Mouse (Mus musculus): ENCODE data around the gene Ubr2. TPM values are rescaled to one million over a fixed set of nuclear protein-coding genes. Genes with fewer than 3 reads are reported as not detected.

Ubr2 gene
- polyA plus RNA-seq, 1 experiment from 2014 or later = 18.2 TPM

GRCm38 (mm10) chr17:46903876-46904490 is 106.4 kb downstream of the Ubr2 start:
- H3K36me3 ChIP-seq (ENCODE audit: control insufficient read depth, insufficient read depth, low read length) = no peaks in the 10 kb centered on the region
- H3K27me3 ChIP-seq (ENCODE audit: control insufficient read depth, insufficient read depth, low read length) = no peaks in the 10 kb centered on the region
- WGBS (ENCODE audit: insufficient replicate concordance) = 23% methylated on average over 19 of the region's 19 CpGs
- no peak overlapping the region; the same call in 1 of the 2 replicates for H3K4me2 ChIP-seq
- no peaks in the 10 kb centered on the region for H3K4me1 ChIP-seq (ENCODE audit: control insufficient read depth, insufficient read depth, low read length)
- no peak overlapping the region for H3K4me3 ChIP-seq (ENCODE audit: low read depth, low read length)
- H3K9ac ChIP-seq (ENCODE audit: low read depth, low read length) = no peak overlapping the region
- no peaks in the 10 kb centered on the region for H3K9me3 ChIP-seq (replicated peaks; ENCODE audit: control insufficient read depth, low read length)
- peak; percentile 46; the same call in 1 of the 2 replicates for ATAC-seq (replicated peaks; ENCODE audit: insufficient number of reproducible peaks, low FRiP score, low TSS enrichment)
- no peak overlapping the region for H3K27ac ChIP-seq (ENCODE audit: low read depth, low read length)

- ATAC-seq (replicated peaks; ENCODE audit: insufficient number of reproducible peaks, low FRiP score, low TSS enrichment) = no peak
- 58% methylated on average over 2 of the region's 2 CpGs for WGBS (ENCODE audit: insufficient replicate concordance)
- Histone ChIP-seq H3K27me3 (ENCODE audit: control insufficient read depth, insufficient read depth, low read length) (no peaks in the 10 kb centered on the region), H3K36me3 (ENCODE audit: control insufficient read depth, insufficient read depth, low read length) (no peaks in the 10 kb centered on the region), H3K27ac (ENCODE audit: low read depth, low read length) (no peak overlapping the region), H3K4me3 (ENCODE audit: low read depth, low read length) (no peak overlapping the region), H3K4me2 (no peak overlapping the region), H3K4me1 (ENCODE audit: control insufficient read depth, insufficient read depth, low read length) (no peaks in the 10 kb centered on the region), H3K9ac (ENCODE audit: low read depth, low read length) (no peak overlapping the region), H3K9me3 (replicated peaks; ENCODE audit: control insufficient read depth, low read length) (no peaks in the 10 kb centered on the region)
These were observed 109.4 kb downstream of the Ubr2 start for GRCm38 (mm10) chr17:46900941-46901340.

- Histone ChIP-seq H3K27me3 (ENCODE audit: control insufficient read depth, insufficient read depth, low read length) (no peaks in the 10 kb centered on the region), H3K27ac (ENCODE audit: low read depth, low read length) (no peak overlapping the region), H3K9me3 (replicated peaks; ENCODE audit: control insufficient read depth, low read length) (no peaks in the 10 kb centered on the region), H3K4me2 (no peak overlapping the region), H3K4me1 (ENCODE audit: control insufficient read depth, insufficient read depth, low read length) (peaks cover 6% of the 10 kb centered on the region; the same call in 1 of the 2 replicates), H3K4me3 (ENCODE audit: low read depth, low read length) (no peak overlapping the region), H3K36me3 (ENCODE audit: control insufficient read depth, insufficient read depth, low read length) (0 out of 2 replicates have a peak, but pooled peaks cover 2% of the 10 kb centered on the region), H3K9ac (ENCODE audit: low read depth, low read length) (no peak overlapping the region)
- ATAC-seq (replicated peaks; ENCODE audit: insufficient number of reproducible peaks, low FRiP score, low TSS enrichment) = no peak
- 40% methylated on average over 13 of the region's 13 CpGs for WGBS (ENCODE audit: insufficient replicate concordance)
These were observed 113.0 kb downstream of the Ubr2 start for GRCm38 (mm10) chr17:46897221-46897950.

GRCm38 (mm10) chr17:46895426-46895825 is 114.9 kb downstream of the Ubr2 start:
- no peak overlapping the region for H3K9ac ChIP-seq (ENCODE audit: low read depth, low read length)
- WGBS (ENCODE audit: insufficient replicate concordance) = 89% methylated on average over 9 of the region's 9 CpGs
- no peak for ATAC-seq (replicated peaks; ENCODE audit: insufficient number of reproducible peaks, low FRiP score, low TSS enrichment)

GRCm38 (mm10) chr17:46890843-46891594 is 119.3 kb downstream of the Ubr2 start:
- Histone ChIP-seq H3K4me1 (ENCODE audit: control insufficient read depth, insufficient read depth, low read length) (peaks cover 24% of the 10 kb centered on the region), H3K9ac (ENCODE audit: low read depth, low read length) (peak overlapping the region; percentile 77), H3K4me3 (ENCODE audit: low read depth, low read length) (peak overlapping the region; percentile 57), H3K27me3 (ENCODE audit: control insufficient read depth, insufficient read depth, low read length) (no peaks in the 10 kb centered on the region), H3K9me3 (replicated peaks; ENCODE audit: control insufficient read depth, low read length) (no peaks in the 10 kb centered on the region), H3K36me3 (ENCODE audit: control insufficient read depth, insufficient read depth, low read length) (0 out of 2 replicates have a peak, but pooled peaks cover 2% of the 10 kb centered on the region), H3K27ac (ENCODE audit: low read depth, low read length) (peak overlapping the region; percentile 73), H3K4me2 (peak overlapping the region; percentile 96)
- peak; percentile 19; the same call in 1 of the 2 replicates for ATAC-seq (replicated peaks; ENCODE audit: insufficient number of reproducible peaks, low FRiP score, low TSS enrichment)
- WGBS (ENCODE audit: insufficient replicate concordance) = 2% methylated on average over 59 of the region's 64 CpGs

More at GRCm38 (mm10) chr17:46895426-46895825, 114.9 kb downstream of the Ubr2 start:
- H3K27me3 ChIP-seq (ENCODE audit: control insufficient read depth, insufficient read depth, low read length) = no peaks in the 10 kb centered on the region
- peaks cover 19% of the 10 kb centered on the region for H3K4me1 ChIP-seq (ENCODE audit: control insufficient read depth, insufficient read depth, low read length)
- H3K4me3 ChIP-seq (ENCODE audit: low read depth, low read length) = no peak overlapping the region
- H3K9me3 ChIP-seq (replicated peaks; ENCODE audit: control insufficient read depth, low read length) = no peaks in the 10 kb centered on the region
- H3K36me3 ChIP-seq (ENCODE audit: control insufficient read depth, insufficient read depth, low read length) = 0 out of 2 replicates have a peak, but pooled peaks cover 2% of the 10 kb centered on the region
- H3K4me2 ChIP-seq = no peak overlapping the region
- H3K27ac ChIP-seq (ENCODE audit: low read depth, low read length) = no peak overlapping the region

GRCm38 (mm10) chr17:46890116-46890815 is 120.1 kb downstream of the Ubr2 start, which contains the start of gene Tbcc:
Tbcc (plus strand) TSS chr17:46890684.
- under 1% methylated on average over 40 of the region's 40 CpGs for WGBS (ENCODE audit: insufficient replicate concordance)
- H3K27me3 ChIP-seq (ENCODE audit: control insufficient read depth, insufficient read depth, low read length) = no peaks in the 10 kb centered on the region
- no peaks in the 10 kb centered on the region for H3K9me3 ChIP-seq (replicated peaks; ENCODE audit: control insufficient read depth, low read length)

GRCm38 (mm10) chr17:46889450-46890084 is 120.8 kb downstream of the Ubr2 start:
- peak overlapping the region; percentile 77 for H3K9ac ChIP-seq (ENCODE audit: low read depth, low read length)
- 0 out of 2 replicates have a peak, but pooled peaks cover 2% of the 10 kb centered on the region for H3K36me3 ChIP-seq (ENCODE audit: control insufficient read depth, insufficient read depth, low read length)
- peak overlapping the region; percentile 81 for H3K27ac ChIP-seq (ENCODE audit: low read depth, low read length)
- WGBS (ENCODE audit: insufficient replicate concordance) = under 1% methylated on average over 44 of the region's 44 CpGs
- H3K27me3 ChIP-seq (ENCODE audit: control insufficient read depth, insufficient read depth, low read length) = no peaks in the 10 kb centered on the region
- peaks cover 36% of the 10 kb centered on the region for H3K4me1 ChIP-seq (ENCODE audit: control insufficient read depth, insufficient read depth, low read length)
- peak; percentile 50 for ATAC-seq (replicated peaks; ENCODE audit: insufficient number of reproducible peaks, low FRiP score, low TSS enrichment)
- peak overlapping the region; percentile 96 for H3K4me2 ChIP-seq
- peak overlapping the region; percentile 57 for H3K4me3 ChIP-seq (ENCODE audit: low read depth, low read length)
- H3K9me3 ChIP-seq (replicated peaks; ENCODE audit: control insufficient read depth, low read length) = no peaks in the 10 kb centered on the region

More at GRCm38 (mm10) chr17:46890116-46890815, 120.1 kb downstream of the Ubr2 start, which contains the start of gene Tbcc:
- Histone ChIP-seq H3K36me3 (ENCODE audit: control insufficient read depth, insufficient read depth, low read length) (0 out of 2 replicates have a peak, but pooled peaks cover 2% of the 10 kb centered on the region), H3K4me2 (peak within 1 kb of the TSS; percentile 96), H3K4me3 (ENCODE audit: low read depth, low read length) (peak within 1 kb of the TSS; percentile 57), H3K9ac (ENCODE audit: low read depth, low read length) (peak within 1 kb of the TSS; percentile 77), H3K27ac (ENCODE audit: low read depth, low read length) (peak within 1 kb of the TSS; percentile 81), H3K4me1 (ENCODE audit: control insufficient read depth, insufficient read depth, low read length) (peaks cover 30% of the 10 kb centered on the region)
- peak; percentile 87 for ATAC-seq (replicated peaks; ENCODE audit: insufficient number of reproducible peaks, low FRiP score, low TSS enrichment)
